Mouse (Mus musculus) frontal cortex, postnatal 36 days (tissue): Measurements from ENCODE around the gene Asmt.

Experiments
- DNase-seq, 2 experiments: peaks; one replicate each; pipeline ENCODE4 v3.0.0; 2022; ENCODE audit warnings: low spot score in 2 of 2

Gene Asmt

GRCm38 (mm10) chrX:170672594-170673092, at the start of gene Asmt:
TSS of gene Asmt (plus strand) at chrX:170672644.
- peak in 1 of 2 experiments; percentile 1 for DNase-seq

- no peak for DNase-seq
Measured at GRCm38 (mm10) chrX:170673233-170673951, 948 bp downstream of the Asmt start.

GRCm38 (mm10) chrX:170674229-170674771, 1.9 kb downstream of the Asmt start:
- no peak for DNase-seq

GRCm38 (mm10) chrX:170674885-170675876, 2.7 kb downstream of the Asmt start:
- DNase-seq, result peak in 1 of 2 experiments; percentile 1

GRCm38 (mm10) chrX:170675923-170676605, 3.6 kb downstream of the Asmt start:
- no peak for DNase-seq

- peak in 1 of 2 experiments; percentile 1 for DNase-seq
Measured at GRCm38 (mm10) chrX:170676606-170677239, 4.3 kb downstream of the Asmt start.

- no peak for DNase-seq
Measured at GRCm38 (mm10) chrX:170677266-170677665, 4.8 kb downstream of the Asmt start.

GRCm38 (mm10) chrX:170677680-170678079, 5.2 kb downstream of the Asmt start:
- DNase-seq, result no peak
